ENCODE assay signal across 12 mouse cellular contexts in genomic region chr11:100840866-100841265, GRCm38 (mm10). TPM values are rescaled to one million over a fixed set of nuclear protein-coding genes. Genes with fewer than 3 reads are reported as not detected.
DNase-seq lines count a peak whose midpoint lies in the region; ATAC-seq and TF ChIP-seq lines count a peak whose summit lies in the region.
"Had no signal": no experiment of that assay in that cellular context is flagged by ENCODE, and none has a peak within 500 bp of the region (broad histone marks: within the 10 kb centered on the region; RNA-seq: fewer than 3 reads in every experiment).

No protein-coding gene starts in this region.

- peak overlapping the region; percentile 38 for H3K4me3 ChIP-seq in gastrocnemius, adult 2 months
- no peak overlapping the region for H3K4me3 ChIP-seq in liver, adult 2 months (ENCODE audit: insufficient read depth, low read depth, low read length)
- no peak overlapping the region for H3K4me3 ChIP-seq in forebrain, embryonic 13.5 days
- no peak overlapping the region for H3K4me3 ChIP-seq in midbrain, embryonic 15.5 days
- H3K4me3 ChIP-seq: forebrain, embryonic 10.5 days had no signal

- peaks cover 4% of the 10 kb centered on the region for H3K9me3 ChIP-seq in forebrain, embryonic 13.5 days (replicated peaks)
- no peaks in the 10 kb centered on the region for H3K9me3 ChIP-seq in midbrain, embryonic 15.5 days

- ATAC-seq in forebrain, embryonic 13.5 days: no peak
- ATAC-seq in midbrain, embryonic 15.5 days (replicated peaks): no peak
- ATAC-seq: Patski had no signal

- DNase-seq in gastrocnemius, adult 2 months: peak; percentile 57
- no peak for DNase-seq in gastrocnemius, adult 8-10 months (ENCODE audit: low spot score in 2 of 2)
- DNase-seq in B cell, adult 2 months: peak; percentile 63
- DNase-seq in liver, adult 2 months (ENCODE audit: extremely low read depth, low read depth, low spot score): peak; percentile 55
- peak; percentile 75 for DNase-seq in lung, postnatal 36 days
- DNase-seq in adrenal gland, adult 2 months: no peak
- DNase-seq: cerebellum, postnatal 36 days; left cerebral cortex, postnatal 4 days had no signal

- H3K27ac ChIP-seq in gastrocnemius, adult 2 months: peak overlapping the region; percentile 75
- peak overlapping the region; percentile 60 for H3K27ac ChIP-seq in liver, adult 2 months (replicated peaks; ENCODE audit: insufficient read depth, low read depth, low read length)
- no peak overlapping the region for H3K27ac ChIP-seq in forebrain, embryonic 13.5 days
- no peak overlapping the region for H3K27ac ChIP-seq in midbrain, embryonic 15.5 days
- H3K27ac ChIP-seq: forebrain, embryonic 10.5 days had no signal

- peaks cover 46% of the 10 kb centered on the region for H3K79me2 ChIP-seq in liver, adult 2 months (ENCODE audit: control insufficient read depth, insufficient read depth, low read length)

- 23% methylated on average over 12 of the region's 12 CpGs for WGBS in liver, adult 2 months
- 81% methylated on average over 12 of the region's 12 CpGs for WGBS in forebrain, embryonic 13.5 days
- WGBS in midbrain, embryonic 15.5 days: 75% methylated on average over 12 of the region's 12 CpGs

- intact Hi-C loops in gastrocnemius, adult 2 months (cut with DNase I): no loop called here

- H3K36me3 ChIP-seq in liver, adult 2 months (ENCODE audit: control insufficient read depth, insufficient read depth, low read length): no peaks in the 10 kb centered on the region
- no peaks in the 10 kb centered on the region for H3K36me3 ChIP-seq in forebrain, embryonic 13.5 days (ENCODE audit: poor library complexity, severe bottlenecking)
- H3K36me3 ChIP-seq in midbrain, embryonic 15.5 days (replicated peaks): no peaks in the 10 kb centered on the region
- H3K36me3 ChIP-seq: forebrain, embryonic 10.5 days had no signal

- no peak overlapping the region for H3K4me2 ChIP-seq in forebrain, embryonic 13.5 days
- no peak overlapping the region for H3K4me2 ChIP-seq in midbrain, embryonic 15.5 days

- H3K27me3 ChIP-seq in liver, adult 2 months (ENCODE audit: control insufficient read depth, insufficient read depth, low read length): no peaks in the 10 kb centered on the region
- no peaks in the 10 kb centered on the region for H3K27me3 ChIP-seq in forebrain, embryonic 13.5 days
- no peaks in the 10 kb centered on the region for H3K27me3 ChIP-seq in midbrain, embryonic 15.5 days (replicated peaks)
- H3K27me3 ChIP-seq: Patski had no signal

- H3K9ac ChIP-seq in liver, adult 2 months (ENCODE audit: low read depth, low read length): 0 out of 2 replicates have a peak overlapping the region, but pooled peaks have one; percentile 27
- H3K9ac ChIP-seq in forebrain, embryonic 13.5 days: no peak overlapping the region
- no peak overlapping the region for H3K9ac ChIP-seq in midbrain, embryonic 15.5 days

- TF ChIP-seq CTCF in gastrocnemius, adult 2 months (IDR thresholded peaks at IDR 0.05): no peak
- no peak for TF ChIP-seq CTCF in liver, adult 2 months (IDR thresholded peaks at IDR 0.05; ENCODE audit: low read depth, low read length)

- peaks cover 31% of the 10 kb centered on the region for H3K4me1 ChIP-seq in liver, adult 2 months (ENCODE audit: control insufficient read depth, insufficient read depth, low read length)
- H3K4me1 ChIP-seq in forebrain, embryonic 13.5 days: no peaks in the 10 kb centered on the region
- H3K4me1 ChIP-seq in midbrain, embryonic 15.5 days: no peaks in the 10 kb centered on the region

- no peak for TF ChIP-seq POLR2A in liver, adult 2 months (IDR thresholded peaks at IDR 0.05; ENCODE audit: extremely low read depth, insufficient read depth, low read length)

RNA-seq across cellular contexts. Expression of gene Stat5b, which starts 9.7 kb away (rescaled TPM):
- total RNA-seq in gastrocnemius, adult 2 months (2021): 100 to 1,000 TPM; 139 to 145 TPM
- 100 to 1,000 TPM; 136 to 186 (median 155) TPM for total RNA-seq in gastrocnemius, adult 8-10 months (2022)
- 31.8 and 33.0 TPM in 2 replicates for total RNA-seq in liver, adult 2 months (2014; rRNA removed)
- 32.0 and 35.2 TPM in 2 replicates for polyA plus RNA-seq in liver, adult 2 months (2012; rRNA removed)
- polyA plus RNA-seq in forebrain, embryonic 13.5 days (2015; fragmentation: Nextera tagmentation; extraction: Ambion mirVana): 11.1 and 14.0 TPM in 2 replicates
- polyA plus RNA-seq in midbrain, embryonic 15.5 days (2015; fragmentation: Nextera tagmentation; extraction: Ambion mirVana): 20.4 and 20.5 TPM in 2 replicates
- total RNA-seq in adrenal gland, adult 2 months (2021): 10 to 100 TPM; 60.3 to 65.3 TPM
- polyA plus RNA-seq in adrenal gland, adult 2 months (2012; rRNA removed): 43.8 and 53.8 TPM in 2 replicates

RNA-seq across cellular contexts. Expression of gene Stat5a, which starts 18.3 kb away (rescaled TPM):
- 10 to 100 TPM; 11.7 to 15.8 TPM for total RNA-seq in gastrocnemius, adult 2 months (2021)
- total RNA-seq in gastrocnemius, adult 8-10 months (2022): 10 to 100 TPM; 10.9 to 16.8 (median 11.0) TPM
- 6.9 and 7.8 TPM in 2 replicates for total RNA-seq in liver, adult 2 months (2014; rRNA removed)
- polyA plus RNA-seq in liver, adult 2 months (2012; rRNA removed): 15.0 and 18.0 TPM in 2 replicates
- 0.85 and 1.2 TPM in 2 replicates for polyA plus RNA-seq in forebrain, embryonic 13.5 days (2015; fragmentation: Nextera tagmentation; extraction: Ambion mirVana)
- 1.7 and 2.3 TPM in 2 replicates for polyA plus RNA-seq in midbrain, embryonic 15.5 days (2015; fragmentation: Nextera tagmentation; extraction: Ambion mirVana)
- 10 to 100 TPM; 27.0 to 38.0 TPM for total RNA-seq in adrenal gland, adult 2 months (2021)
- polyA plus RNA-seq in adrenal gland, adult 2 months (2012; rRNA removed): 45.1 and 51.2 TPM in 2 replicates

Comparison
In these comparisons a context has a peak if more than half of its experiments do, and no peak if none do; other contexts are left out.
1. DNase-seq: peak in gastrocnemius, adult 2 months (single experiment), B cell, adult 2 months (2 of 2), liver, adult 2 months (single experiment) and lung, postnatal 36 days (single experiment); none in gastrocnemius, adult 8-10 months (0 of 2) and adrenal gland, adult 2 months (single experiment).
2. H3K27ac ChIP-seq: peak in gastrocnemius, adult 2 months (single experiment) and liver, adult 2 months (single experiment); none in forebrain, embryonic 13.5 days (single experiment) and midbrain, embryonic 15.5 days (single experiment).